ENCODE assay signal across 10 mouse cellular contexts in genomic region chr2:110981733-110982132, GRCm38 (mm10). TPM values are rescaled to one million over a fixed set of nuclear protein-coding genes. Genes with fewer than 3 reads are reported as not detected.
A peak's percentile ranks its signal among the peaks of the same experiment; 100 is the strongest.
DNase-seq lines count a peak whose midpoint lies in the region; ATAC-seq and TF ChIP-seq lines count a peak whose summit lies in the region.
"Had no signal": no experiment of that assay in that cellular context is flagged by ENCODE, and none has a peak within 500 bp of the region (broad histone marks: within the 10 kb centered on the region; RNA-seq: fewer than 3 reads in every experiment).

No protein-coding gene starts in this region.

- no peak for TF ChIP-seq CTCF in G1E (IDR thresholded peaks at IDR 0.05; ENCODE audit: low read depth, low read length)

- no peaks in the 10 kb centered on the region for H3K4me1 ChIP-seq in intestine, embryonic 15.5 days (replicated peaks)
- H3K4me1 ChIP-seq in intestine, embryonic 16.5 days (ENCODE audit: control insufficient read depth, insufficient read depth, low read length), result no peaks in the 10 kb centered on the region
- H3K4me1 ChIP-seq in G1E (ENCODE audit: insufficient read depth, low read depth, low read length), result no peaks in the 10 kb centered on the region

- H3K9ac ChIP-seq in intestine, embryonic 15.5 days, result no peak overlapping the region
- H3K9ac ChIP-seq in intestine, embryonic 16.5 days (ENCODE audit: low read depth, low read length), result no peak overlapping the region

- no peak overlapping the region for H3K4me3 ChIP-seq in intestine, embryonic 15.5 days (replicated peaks)
- H3K4me3 ChIP-seq in intestine, embryonic 16.5 days (ENCODE audit: low read length), result no peak overlapping the region
- H3K4me3 ChIP-seq in G1E (ENCODE audit: low read depth, low read length), result no peak overlapping the region

- peak; percentile 36; the same call in 1 of the 2 replicates for ATAC-seq in intestine, embryonic 15.5 days
- no peak for ATAC-seq in intestine, embryonic 16.5 days
- 0 out of 2 replicates have a peak, but pooled peaks have one; percentile 40 for ATAC-seq in G1E (ENCODE audit: extremely low read depth, insufficient number of reproducible peaks, low FRiP score, poor library complexity, severe bottlenecking)
- ATAC-seq in megakaryocyte progenitor cell, adult 5-6 weeks (replicated peaks; ENCODE audit: poor library complexity), result peak; percentile 54; the same call in 1 of the 2 replicates

- no peaks in the 10 kb centered on the region for H3K9me3 ChIP-seq in intestine, embryonic 15.5 days
- H3K9me3 ChIP-seq in intestine, embryonic 16.5 days (ENCODE audit: control insufficient read depth, low read length), result no peaks in the 10 kb centered on the region
- H3K9me3 ChIP-seq in G1E (replicated peaks), result no peaks in the 10 kb centered on the region

- H3K36me3 ChIP-seq in intestine, embryonic 15.5 days, result no peaks in the 10 kb centered on the region
- no peaks in the 10 kb centered on the region for H3K36me3 ChIP-seq in intestine, embryonic 16.5 days (ENCODE audit: control insufficient read depth, insufficient read depth, low read length)
- no peaks in the 10 kb centered on the region for H3K36me3 ChIP-seq in G1E (replicated peaks)

- H3K4me2 ChIP-seq in intestine, embryonic 15.5 days (replicated peaks), result no peak overlapping the region
- H3K4me2 ChIP-seq in intestine, embryonic 16.5 days (ENCODE audit: low read depth, low read length), result no peak overlapping the region

- no peak for DNase-seq in G1E (ENCODE audit: low spot score)
- peak; percentile 9 for DNase-seq in c-Kit-positive CD71-positive TER-119-positive erythroid progenitor cells, embryonic 14.5 days (ENCODE audit: low spot score)
- no peak for DNase-seq in layer of hippocampus, adult 9-10 months (ENCODE audit: low spot score)
- DNase-seq in gastrocnemius, postnatal 10 days, result no peak
- no peak for DNase-seq in testis, postnatal 14 days (ENCODE audit: low spot score)
- DNase-seq: cerebellum, postnatal 36 days had no signal

- 32% methylated on average over 1 of the region's 1 CpGs for WGBS in intestine, embryonic 15.5 days
- WGBS in intestine, embryonic 16.5 days, result 25% methylated on average over 1 of the region's 1 CpGs

- H3K27ac ChIP-seq in intestine, embryonic 15.5 days, result no peak overlapping the region
- H3K27ac ChIP-seq in intestine, embryonic 16.5 days (ENCODE audit: low read length), result no peak overlapping the region
- H3K27ac ChIP-seq: macrophage had no signal

- H3K27me3 ChIP-seq in intestine, embryonic 15.5 days (replicated peaks), result no peaks in the 10 kb centered on the region
- H3K27me3 ChIP-seq in intestine, embryonic 16.5 days (replicated peaks; ENCODE audit: control insufficient read depth, insufficient read depth, low read length), result no peaks in the 10 kb centered on the region
- H3K27me3 ChIP-seq in G1E (ENCODE audit: insufficient read depth, low read length), result no peaks in the 10 kb centered on the region

RNA-seq across cellular contexts. Expression of gene Ano3, which starts 31.0 kb away (rescaled TPM):
- 0.05 and 0.10 TPM in 2 replicates for polyA plus RNA-seq in intestine, embryonic 15.5 days (2015; fragmentation: Nextera tagmentation; extraction: Ambion mirVana)
- 0.09 TPM in 1 of 2 replicates, not detected in the other for polyA plus RNA-seq in intestine, embryonic 16.5 days (2015; fragmentation: Nextera tagmentation; extraction: Ambion mirVana)
- total RNA-seq in G1E (2014; fragmentation: Nextera tagmentation), result 3.7 and 4.3 TPM in 2 replicates
- total RNA-seq in G1E (2017), result 1.3 TPM in 2 replicates
- polyA plus RNA-seq in G1E (2012), result 0.01 and 0.02 TPM in 2 replicates
- not detected in 2 replicates for total RNA-seq in megakaryocyte progenitor cell, adult 5-6 weeks (2015)
- not detected in 2 replicates for total RNA-seq in megakaryocyte progenitor cell, adult 5-6 weeks (2017)
- total RNA-seq in gastrocnemius, postnatal 10 days (2021), result under 1 TPM; 0.16 to 0.38 TPM
- polyA plus RNA-seq: macrophage had no signal
